Mouse (Mus musculus) 416B (cell line): Measurements from ENCODE around the gene Rabepk.
"Not testable (repeated sequence)": the region's sequence is repeated elsewhere in the genome, so short reads cannot be mapped to it uniquely, and the experiment has no call there.

Experiments used
- DNase-seq: peaks from one replicate; pipeline ENCODE4 v3.0.0; 2011; ENCODE audit warnings: low read depth

Rabepk gene

GRCm38 (mm10) chr2:34762872-34763271 is 36.8 kb downstream of the Rabepk start:
- DNase-seq, result peak; percentile 73

- no peak for DNase-seq
These were observed 37.5 kb downstream of the Rabepk start for GRCm38 (mm10) chr2:34762174-34762573.

GRCm38 (mm10) chr2:34761272-34761671 is 38.4 kb downstream of the Rabepk start:
- DNase-seq, result not testable (repeated sequence)

GRCm38 (mm10) chr2:34757341-34757740 is 42.4 kb downstream of the Rabepk start:
- no peak for DNase-seq

GRCm38 (mm10) chr2:34754551-34755358 is 45.0 kb downstream of the Rabepk start, which contains the start of gene Gapvd1:
Gene Gapvd1, minus strand, starts transcription at chr2:34755232.
- peak; percentile 49 for DNase-seq

- peak; percentile 85 for DNase-seq
These were observed 45.7 kb downstream of the Rabepk start for GRCm38 (mm10) chr2:34753811-34754550.

- no peak for DNase-seq
These were observed 49.5 kb downstream of the Rabepk start for GRCm38 (mm10) chr2:34750245-34750644.

- DNase-seq, result no peak
These were observed 51.2 kb downstream of the Rabepk start for GRCm38 (mm10) chr2:34748479-34748878.

GRCm38 (mm10) chr2:34745673-34746072 is 54.0 kb downstream of the Rabepk start:
- no peak for DNase-seq

- DNase-seq, result peak; percentile 39
These were observed 55.2 kb downstream of the Rabepk start for GRCm38 (mm10) chr2:34744476-34744875.

GRCm38 (mm10) chr2:34742675-34743074 is 57.0 kb downstream of the Rabepk start:
- no peak for DNase-seq

GRCm38 (mm10) chr2:34741390-34742159 is 58.1 kb downstream of the Rabepk start:
- DNase-seq, result peak; percentile 66

GRCm38 (mm10) chr2:34739684-34740391 is 59.9 kb downstream of the Rabepk start:
- DNase-seq, result no peak

GRCm38 (mm10) chr2:34737911-34738310 is 61.8 kb downstream of the Rabepk start:
- no peak for DNase-seq

GRCm38 (mm10) chr2:34736626-34737025 is 63.1 kb downstream of the Rabepk start:
- DNase-seq, result no peak
